Mouse (Mus musculus) bone marrow macrophage, adult 2 months (primary cell): ENCODE measurements around the gene Lrp4.

Experiments
- CTCF ChIP-seq: IDR thresholded peaks from 2 replicates; pipeline ENCODE4 v1.5.1; 2012; ENCODE audit warnings: low read depth, mild to moderate bottlenecking, low read length, moderate library complexity
- POLR2A ChIP-seq: IDR thresholded peaks from 2 replicates; pipeline ENCODE4 v1.6.1; 2012; ENCODE audit warnings: mild to moderate bottlenecking, low read depth, low read length, borderline replicate concordance

DNA sequence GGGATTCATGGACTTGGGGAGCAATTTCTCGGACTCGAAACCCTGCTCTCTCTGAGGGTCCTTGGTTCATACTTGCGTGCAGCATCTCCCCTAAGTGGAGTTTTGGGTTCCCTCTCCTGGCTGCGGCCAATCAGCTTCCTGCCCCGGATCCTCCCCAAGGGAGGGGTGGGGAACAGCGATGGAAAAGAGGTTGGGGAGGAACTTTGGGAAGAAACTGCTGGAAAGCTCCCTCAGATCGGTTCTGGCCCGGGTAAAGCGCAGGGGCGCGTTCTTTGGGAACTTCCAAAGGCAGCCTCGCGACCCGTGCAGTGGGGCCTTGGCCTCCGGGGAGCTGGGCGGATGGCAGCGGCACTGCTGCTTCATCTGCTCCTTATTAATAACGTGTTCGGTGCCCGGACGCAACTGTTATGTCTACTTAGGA lies 951 bp downstream of the Lrp4 start:
- TF ChIP-seq CTCF, result no peak
- no peak for TF ChIP-seq POLR2A
